Mouse (Mus musculus) lung, postnatal 0 days (tissue): ENCODE data around the gene Slc17a5.

Source experiments
- CTCF ChIP-seq: IDR thresholded peaks from 2 replicates; pipeline ENCODE4 v1.5.1; 2016; ENCODE audit warnings: antibody characterized with exemption, mild to moderate bottlenecking
- EP300 ChIP-seq: IDR thresholded peaks from 2 replicates; pipeline ENCODE4 v1.6.1; 2016; ENCODE audit warnings: antibody characterized with exemption, mild to moderate bottlenecking, control low read depth

DNA sequence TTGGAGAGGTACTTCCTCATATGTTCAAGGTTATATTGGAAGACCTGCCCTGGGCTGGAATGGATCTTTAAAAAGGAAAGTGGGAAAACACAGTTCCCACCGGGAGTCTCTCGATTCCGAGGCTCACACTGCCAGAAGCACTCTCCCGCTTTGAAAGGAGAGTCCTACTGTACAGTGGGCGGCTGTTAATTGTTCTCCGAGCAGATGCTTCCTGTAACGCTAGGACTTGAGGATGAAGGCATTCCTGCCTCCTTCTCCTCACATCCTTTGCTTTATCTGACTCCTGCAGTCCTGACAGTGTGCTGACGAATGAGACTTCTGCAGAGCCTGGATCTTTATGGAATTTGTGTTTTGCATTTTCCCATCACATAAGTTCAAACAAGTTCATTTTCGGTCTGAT lies 31.4 kb upstream of the Slc17a5 start:
- TF ChIP-seq EP300 (no peak), CTCF (no peak)
